ENCODE assay signal across 14 mouse cellular contexts in the genomic region with DNA sequence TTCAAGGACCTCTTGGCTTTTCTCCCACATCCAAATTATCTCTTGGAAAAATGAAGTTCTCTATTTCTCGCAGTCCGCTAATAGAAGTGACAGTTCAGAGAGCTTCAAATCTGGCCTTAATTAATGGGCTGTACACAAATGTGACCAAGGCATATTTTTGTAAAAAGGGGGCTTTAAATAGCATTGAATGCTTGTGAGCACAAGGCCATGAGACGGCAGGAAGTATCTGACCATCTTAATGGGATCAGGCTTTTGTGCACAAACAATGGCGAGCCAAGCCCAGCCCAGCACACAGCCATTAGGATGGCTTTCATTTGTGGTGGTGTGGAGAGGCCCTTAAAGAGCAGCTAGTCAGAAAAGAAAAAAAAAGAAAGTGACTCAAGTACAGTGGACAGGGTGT.
"Had no signal": no experiment of that assay in that cellular context is flagged by ENCODE, and none has a peak within 500 bp of the region (broad histone marks: within the 10 kb centered on the region; RNA-seq: fewer than 3 reads in every experiment).

No protein-coding gene starts in this region.

- ATAC-seq: liver, postnatal 0 days; midbrain, embryonic 13.5 days had no signal

- H3K36me3 ChIP-seq: limb, embryonic 12.5 days; liver, embryonic 13.5 days; midbrain, embryonic 13.5 days; neural tube, embryonic 12.5 days had no signal

- H3K27me3 ChIP-seq: limb, embryonic 12.5 days; liver, embryonic 13.5 days; midbrain, embryonic 13.5 days; neural tube, embryonic 12.5 days had no signal

- H3K4me2 ChIP-seq: limb, embryonic 12.5 days; liver, embryonic 13.5 days; midbrain, embryonic 13.5 days; neural tube, embryonic 12.5 days had no signal

- DNase-seq: kidney, adult 9 months; kidney, postnatal 36 days; liver; liver, embryonic 13.5 days; liver, postnatal 0 days; lung, postnatal 10 days; right cerebral cortex, postnatal 14 days; thymus, postnatal 4 days had no signal

- H3K4me3 ChIP-seq: limb, embryonic 12.5 days; liver, embryonic 13.5 days; megakaryocyte, embryonic 14.5 days; midbrain, embryonic 13.5 days; neural tube, embryonic 12.5 days had no signal

- H3K9me3 ChIP-seq: limb, embryonic 12.5 days; liver, embryonic 13.5 days; midbrain, embryonic 13.5 days had no signal

- H3K27ac ChIP-seq: kidney, postnatal 0 days; limb, embryonic 12.5 days; liver, embryonic 13.5 days; macrophage; midbrain, embryonic 13.5 days; neural tube, embryonic 12.5 days had no signal

- H3K9ac ChIP-seq: limb, embryonic 12.5 days; liver, embryonic 13.5 days; liver, postnatal 0 days; midbrain, embryonic 13.5 days; neural tube, embryonic 12.5 days had no signal

- H3K4me1 ChIP-seq: limb, embryonic 12.5 days; liver, embryonic 13.5 days; megakaryocyte, embryonic 14.5 days had no signal
